13 mouse cellular contexts compared by ENCODE assay signal in the genomic region with DNA sequence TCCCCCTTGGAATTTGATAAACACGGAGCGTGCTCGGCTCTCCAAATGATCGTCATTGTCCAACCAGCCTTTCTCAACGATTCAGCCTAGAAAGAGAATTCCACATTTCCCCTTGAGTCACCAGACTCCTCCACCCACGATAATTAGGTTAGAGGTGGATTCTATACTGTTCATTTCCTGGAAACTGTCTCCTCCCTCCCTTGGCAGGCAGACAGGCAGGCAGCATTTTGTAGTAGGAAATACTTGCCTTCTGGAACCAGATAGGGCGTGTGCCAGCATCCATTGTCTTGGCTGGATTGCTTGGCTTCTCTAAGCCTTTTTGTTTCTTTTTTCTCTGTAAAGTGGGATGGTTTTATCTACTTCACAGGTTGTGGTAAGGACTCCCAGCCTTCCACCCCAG. TPM values are rescaled to one million over a fixed set of nuclear protein-coding genes. Genes with fewer than 3 reads are reported as not detected.
A peak's percentile ranks its signal among the peaks of the same experiment; 100 is the strongest.
DNase-seq lines count a peak whose midpoint lies in the region; ATAC-seq and TF ChIP-seq lines count a peak whose summit lies in the region.
"Had no signal": no experiment of that assay in that cellular context is flagged by ENCODE, and none has a peak within 500 bp of the region (broad histone marks: within the 10 kb centered on the region; RNA-seq: fewer than 3 reads in every experiment).

No protein-coding gene starts in this region.

- H3K9me3 ChIP-seq in kidney, postnatal 0 days (replicated peaks; ENCODE audit: low read length) = no peaks in the 10 kb centered on the region
- H3K9me3 ChIP-seq in intestine, embryonic 15.5 days = no peaks in the 10 kb centered on the region
- no peaks in the 10 kb centered on the region for H3K9me3 ChIP-seq in midbrain, embryonic 10.5 days (replicated peaks)
- H3K9me3 ChIP-seq: midbrain, embryonic 15.5 days had no signal

- no peak overlapping the region for H3K4me3 ChIP-seq in kidney, postnatal 0 days (replicated peaks; ENCODE audit: low read depth, low read length)
- peak overlapping the region; percentile 11; the same call in 1 of the 2 replicates for H3K4me3 ChIP-seq in brown adipose tissue, adult 24 weeks (ENCODE audit: insufficient read depth, low read depth, low read length)
- H3K4me3 ChIP-seq in intestine, embryonic 15.5 days (replicated peaks) = no peak overlapping the region
- H3K4me3 ChIP-seq in macrophage (ENCODE audit: inconsistent target) = no peak overlapping the region
- no peak overlapping the region for H3K4me3 ChIP-seq in midbrain, embryonic 10.5 days
- H3K4me3 ChIP-seq: midbrain, embryonic 15.5 days had no signal

- no peaks in the 10 kb centered on the region for H3K27me3 ChIP-seq in kidney, postnatal 0 days (ENCODE audit: insufficient read depth, low read length)
- no peaks in the 10 kb centered on the region for H3K27me3 ChIP-seq in intestine, embryonic 15.5 days (replicated peaks)
- peaks cover 35% of the 10 kb centered on the region for H3K27me3 ChIP-seq in midbrain, embryonic 10.5 days (ENCODE audit: low read depth, poor library complexity, severe bottlenecking)

- ATAC-seq in kidney, postnatal 0 days (replicated peaks; ENCODE audit: low FRiP score, low read depth) = no peak
- ATAC-seq in intestine, embryonic 15.5 days = 0 out of 2 replicates have a peak, but pooled peaks have one; percentile 14
- ATAC-seq in cerebellum, adult (ENCODE audit: insufficient number of reproducible peaks, low FRiP score, low TSS enrichment) = no peak
- ATAC-seq: hindbrain, embryonic 16.5 days; midbrain, embryonic 15.5 days had no signal

- H3K36me3 ChIP-seq in kidney, postnatal 0 days (ENCODE audit: insufficient read depth, low read length) = no peaks in the 10 kb centered on the region
- H3K36me3 ChIP-seq in intestine, embryonic 15.5 days = no peaks in the 10 kb centered on the region
- peaks cover 5% of the 10 kb centered on the region; the same call in 1 of the 2 replicates for H3K36me3 ChIP-seq in macrophage (ENCODE audit: inconsistent target)
- H3K36me3 ChIP-seq in midbrain, embryonic 10.5 days = peaks cover 3% of the 10 kb centered on the region
- H3K36me3 ChIP-seq: midbrain, embryonic 15.5 days had no signal

- no peak overlapping the region for H3K9ac ChIP-seq in kidney, postnatal 0 days (ENCODE audit: low read depth, low read length)
- H3K9ac ChIP-seq in intestine, embryonic 15.5 days = no peak overlapping the region
- H3K9ac ChIP-seq: midbrain, embryonic 15.5 days had no signal

- no peak overlapping the region for H3K4me2 ChIP-seq in kidney, postnatal 0 days (ENCODE audit: low read length)
- H3K4me2 ChIP-seq in intestine, embryonic 15.5 days (replicated peaks) = 0 out of 2 replicates have a peak overlapping the region, but pooled peaks have one; percentile 17
- H3K4me2 ChIP-seq: midbrain, embryonic 15.5 days had no signal

- DNase-seq in kidney, postnatal 0 days (ENCODE audit: low spot score) = peak; percentile 46
- no peak for DNase-seq in kidney, adult 18-20 months
- DNase-seq in ovary, postnatal 36 days (ENCODE audit: low spot score) = no peak
- no peak for DNase-seq in midbrain, embryonic 10.5 days (ENCODE audit: low spot score)
- DNase-seq: cerebellum, adult 8-10 months; thymus, adult 18-20 months had no signal

- peaks cover 12% of the 10 kb centered on the region; the same call in 1 of the 2 replicates for H3K4me1 ChIP-seq in kidney, postnatal 0 days (replicated peaks; ENCODE audit: insufficient read depth, low read length)
- H3K4me1 ChIP-seq in brown adipose tissue, adult 24 weeks (ENCODE audit: control insufficient read depth, insufficient read depth, insufficient read length, low read length) = peaks cover 10% of the 10 kb centered on the region
- peaks cover 9% of the 10 kb centered on the region for H3K4me1 ChIP-seq in intestine, embryonic 15.5 days (replicated peaks)
- peaks cover 16% of the 10 kb centered on the region for H3K4me1 ChIP-seq in midbrain, embryonic 10.5 days

- H3K27ac ChIP-seq in kidney, postnatal 0 days = peak overlapping the region; percentile 37; the same call in 1 of the 2 replicates
- peak overlapping the region; percentile 94 for H3K27ac ChIP-seq in brown adipose tissue, adult 24 weeks (replicated peaks; ENCODE audit: low read depth, low read length)
- H3K27ac ChIP-seq in intestine, embryonic 15.5 days = peak overlapping the region; percentile 14; the same call in 1 of the 2 replicates
- peak overlapping the region; percentile 96 for H3K27ac ChIP-seq in macrophage
- no peak overlapping the region for H3K27ac ChIP-seq in midbrain, embryonic 10.5 days (replicated peaks)
- H3K27ac ChIP-seq: midbrain, embryonic 15.5 days had no signal

- peaks cover 42% of the 10 kb centered on the region for H3K79me2 ChIP-seq in macrophage (ENCODE audit: inconsistent target)

- WGBS in kidney, postnatal 0 days = 55% methylated on average over 7 of the region's 7 CpGs
- 45% methylated on average over 7 of the region's 7 CpGs for WGBS in intestine, embryonic 15.5 days
- 67% methylated on average over 7 of the region's 7 CpGs for WGBS in macrophage (ENCODE audit: missing documents)
- WGBS in midbrain, embryonic 10.5 days = 86% methylated on average over 7 of the region's 7 CpGs

- TF ChIP-seq CTCF in kidney, postnatal 0 days (IDR thresholded peaks at IDR 0.05; ENCODE audit: low read depth) = no peak

RNA-seq across cellular contexts. Expression of a gene that starts 2.7 kb away (rescaled TPM):
- 17.6 and 18.3 TPM in 2 replicates for polyA plus RNA-seq in kidney, postnatal 0 days (2015; fragmentation: Nextera tagmentation; extraction: Ambion mirVana)
- polyA plus RNA-seq in brown adipose tissue, adult 24 weeks (2012; ENCODE audit: insufficient read depth, insufficient read length, missing spikeins) = 7.9 and 8.6 TPM in 2 replicates
- polyA plus RNA-seq in intestine, embryonic 15.5 days (2015; fragmentation: Nextera tagmentation; extraction: Ambion mirVana) = 27.8 and 29.0 TPM in 2 replicates
- 1,000 to 10,000 TPM in 1 of 26 experiments, 100 to 1,000 TPM in 25; 272 to 1,028 (median 411) TPM for total RNA-seq in macrophage (2018; cell fraction: chromatin; rRNA removed)
- 100 to 1,000 TPM; 113 to 207 (median 161) TPM for total RNA-seq in macrophage (2018; cell fraction: cytosol; rRNA removed)
- 100 to 1,000 TPM; 245 to 755 (median 378) TPM for total RNA-seq in macrophage (2018; cell fraction: nucleus; rRNA removed)
- polyA plus RNA-seq in macrophage (2018) = 66.7 to 127 TPM (median 117 TPM) in 3 replicates
- 3.0 and 3.3 TPM in 2 replicates for polyA plus RNA-seq in midbrain, embryonic 10.5 days (2016; fragmentation: Nextera tagmentation; extraction: Ambion mirVana)

RNA-seq across cellular contexts. Expression of a gene that starts 26.4 kb away (rescaled TPM):
- 10.9 and 12.1 TPM in 2 replicates for polyA plus RNA-seq in kidney, postnatal 0 days (2015; fragmentation: Nextera tagmentation; extraction: Ambion mirVana)
- polyA plus RNA-seq in brown adipose tissue, adult 24 weeks (2012; ENCODE audit: insufficient read depth, insufficient read length, missing spikeins) = 2.4 and 3.0 TPM in 2 replicates
- polyA plus RNA-seq in intestine, embryonic 15.5 days (2015; fragmentation: Nextera tagmentation; extraction: Ambion mirVana) = 12.4 and 13.9 TPM in 2 replicates
- 10 to 100 TPM in 11 of 26 experiments, 1 to 10 TPM in 15; 2.7 to 18.4 (median 8.4) TPM for total RNA-seq in macrophage (2018; cell fraction: chromatin; rRNA removed)
- 1 to 10 TPM; 2.5 to 7.7 (median 5.8) TPM for total RNA-seq in macrophage (2018; cell fraction: cytosol; rRNA removed)
- 10 to 100 TPM in 1 of 26 experiments, 1 to 10 TPM in 25; 1.9 to 10.7 (median 5.0) TPM for total RNA-seq in macrophage (2018; cell fraction: nucleus; rRNA removed)
- 5.1 to 8.0 TPM (median 5.6 TPM) in 3 replicates for polyA plus RNA-seq in macrophage (2018)
- 29.9 and 30.3 TPM in 2 replicates for polyA plus RNA-seq in midbrain, embryonic 10.5 days (2016; fragmentation: Nextera tagmentation; extraction: Ambion mirVana)

RNA-seq across cellular contexts. Expression of a gene that starts 29.7 kb away (rescaled TPM):
- not detected in 2 replicates for polyA plus RNA-seq in kidney, postnatal 0 days (2015; fragmentation: Nextera tagmentation; extraction: Ambion mirVana)
- not detected in 2 replicates for polyA plus RNA-seq in brown adipose tissue, adult 24 weeks (2012; ENCODE audit: insufficient read depth, insufficient read length, missing spikeins)
- polyA plus RNA-seq in intestine, embryonic 15.5 days (2015; fragmentation: Nextera tagmentation; extraction: Ambion mirVana) = not detected in 2 replicates
- total RNA-seq in macrophage (2018; cell fraction: chromatin; rRNA removed) = not detected
- total RNA-seq in macrophage (2018; cell fraction: cytosol; rRNA removed) = under 1 TPM in 1 of 26 experiments, not detected in 25; 0.29 TPM
- total RNA-seq in macrophage (2018; cell fraction: nucleus; rRNA removed) = not detected
- polyA plus RNA-seq in macrophage (2018) = not detected in 3 replicates
- not detected in 2 replicates for polyA plus RNA-seq in midbrain, embryonic 10.5 days (2016; fragmentation: Nextera tagmentation; extraction: Ambion mirVana)
- total RNA-seq: left cerebral cortex, postnatal 36 days had no signal
- polyA plus RNA-seq: hindbrain, embryonic 16.5 days; midbrain, embryonic 15.5 days had no signal

RNA-seq across cellular contexts. Expression of a gene that starts 41.2 kb away (rescaled TPM):
- 149 and 169 TPM in 2 replicates for polyA plus RNA-seq in kidney, postnatal 0 days (2015; fragmentation: Nextera tagmentation; extraction: Ambion mirVana)
- polyA plus RNA-seq in brown adipose tissue, adult 24 weeks (2012; ENCODE audit: insufficient read depth, insufficient read length, missing spikeins) = 56.9 and 57.0 TPM in 2 replicates
- polyA plus RNA-seq in intestine, embryonic 15.5 days (2015; fragmentation: Nextera tagmentation; extraction: Ambion mirVana) = 131 and 142 TPM in 2 replicates
- total RNA-seq in macrophage (2018; cell fraction: chromatin; rRNA removed) = 100 to 1,000 TPM in 11 of 26 experiments, 10 to 100 TPM in 15; 63.8 to 196 (median 95.8) TPM
- 100 to 1,000 TPM; 375 to 645 (median 470) TPM for total RNA-seq in macrophage (2018; cell fraction: cytosol; rRNA removed)
- total RNA-seq in macrophage (2018; cell fraction: nucleus; rRNA removed) = 100 to 1,000 TPM; 156 to 532 (median 386) TPM
- 284 to 556 TPM (median 477 TPM) in 3 replicates for polyA plus RNA-seq in macrophage (2018)
- polyA plus RNA-seq in midbrain, embryonic 10.5 days (2016; fragmentation: Nextera tagmentation; extraction: Ambion mirVana) = 75.5 and 81.0 TPM in 2 replicates
